In the genomic region with DNA sequence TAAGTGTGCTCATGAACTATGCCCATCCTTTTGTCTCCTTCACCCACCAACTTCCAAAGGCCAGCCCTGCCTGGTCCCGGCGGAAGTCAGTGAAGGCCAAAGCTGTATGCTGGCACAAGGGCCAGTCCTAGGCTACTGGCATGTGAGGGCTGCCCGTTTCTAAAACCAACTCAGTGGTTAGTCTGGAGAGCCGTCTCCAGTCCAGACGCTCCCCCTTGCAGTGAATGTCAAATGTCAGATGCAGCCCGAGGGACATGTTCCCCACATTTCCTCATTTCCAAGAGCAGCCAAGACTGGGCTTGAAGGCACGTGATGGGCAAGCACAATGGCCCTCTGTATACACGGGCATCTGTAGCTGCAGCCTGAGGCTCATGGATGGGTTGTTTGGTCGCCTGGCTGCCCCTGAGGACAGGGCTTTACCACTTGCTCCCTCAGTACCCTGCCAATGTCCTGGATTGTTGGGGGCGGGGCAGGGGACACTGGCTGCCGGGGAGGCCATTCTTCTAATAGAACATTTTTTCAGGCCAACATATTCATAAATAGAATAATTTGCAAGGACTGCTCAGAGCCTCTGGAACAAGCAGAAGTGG, we compare ENCODE assay signal across 7 mouse cellular contexts. TPM values are rescaled to one million over a fixed set of nuclear protein-coding genes. Genes with fewer than 3 reads are reported as not detected.
DNase-seq lines count a peak whose midpoint lies in the region; TF ChIP-seq lines count a peak whose summit lies in the region.

No protein-coding gene starts in this region.

- intact Hi-C loops in gastrocnemius, adult 2 months (cut with DNase I) = no loop called here

- peak; percentile 40 for DNase-seq in gastrocnemius, adult 2 months
- DNase-seq in gastrocnemius, adult 8-10 months (ENCODE audit: low spot score in 2 of 2) = no peak
- peak; percentile 14 to 21 for DNase-seq in kidney, postnatal 36 days
- DNase-seq in kidney, postnatal 10 days = no peak
- peak; percentile 66 for DNase-seq in retina, postnatal 1 day
- DNase-seq in retina, embryonic 14.5 days (ENCODE audit: low spot score) = no peak
- no peak for DNase-seq in thymus, postnatal 14 days

- H3K4me3 ChIP-seq in gastrocnemius, adult 2 months = 0 out of 2 replicates have a peak overlapping the region, but pooled peaks have one; percentile 4

- H3K27ac ChIP-seq in gastrocnemius, adult 2 months = peak overlapping the region; percentile 63

- TF ChIP-seq CTCF in gastrocnemius, adult 2 months (IDR thresholded peaks at IDR 0.05) = no peak

RNA-seq across cellular contexts. Expression of a gene that starts 15.4 kb away (rescaled TPM):
- total RNA-seq in gastrocnemius, adult 2 months (2021) = 10 to 100 TPM; 21.9 to 25.2 TPM
- 10 to 100 TPM; 22.7 to 29.5 (median 23.8) TPM for total RNA-seq in gastrocnemius, adult 8-10 months (2022)

Comparison
In these comparisons a context has a peak if more than half of its experiments do, and no peak if none do; other contexts are left out.
1. DNase-seq: peak in gastrocnemius, adult 2 months (single experiment), kidney, postnatal 36 days (2 of 2) and retina, postnatal 1 day (single experiment); none in gastrocnemius, adult 8-10 months (0 of 2), kidney, postnatal 10 days (single experiment), retina, embryonic 14.5 days (single experiment) and thymus, postnatal 14 days (single experiment).